Mouse (Mus musculus): ENCODE measurements around the gene Usp21. TPM values are rescaled to one million over a fixed set of nuclear protein-coding genes. Genes with fewer than 3 reads are reported as not detected.
A peak's percentile ranks its signal among the peaks of the same experiment; 100 is the strongest.

The Usp21 gene
- total and polyA plus RNA-seq, 3 experiments = 10.0 to 66.4 TPM; not detected in 1

- TF ChIP-seq HCFC1 (IDR thresholded peaks at IDR 0.05; ENCODE audit: low read depth, low read length) (no peak), POLR2A (IDR thresholded peaks at IDR 0.05; ENCODE audit: control insufficient read depth in 1 of 2, insufficient read depth in 1 of 2, low read depth in 1 of 2, low read length in 2 of 2, poor library complexity in 1 of 2) (no peak)
These were observed 30.7 kb downstream of the Usp21 start (continued) for GRCm38 (mm10) chr1:171256937-171257548.

GRCm38 (mm10) chr1:171256095-171256818 is 31.5 kb downstream of the Usp21 start:
- no peaks in the 10 kb centered on the region for H3K9me3 ChIP-seq (replicated peaks; ENCODE audit: insufficient read depth, low read length)
- TF ChIP-seq SMC3 (IDR thresholded peaks at IDR 0.05; ENCODE audit: low read depth, low read length) = peak; percentile 23; the same call in 1 of the 2 replicates
- no peak for TF ChIP-seq POLR2AphosphoS5 (IDR thresholded peaks at IDR 0.05; ENCODE audit: borderline replicate concordance, low read depth, low read length)
- H3K4me3 ChIP-seq (ENCODE audit: control insufficient read depth in 1 of 2, insufficient read depth in 1 of 2, low read depth in 2 of 2, low read length in 2 of 2) = no peak overlapping the region
- no peaks in the 10 kb centered on the region for H3K36me3 ChIP-seq (ENCODE audit: control insufficient read depth in 1 of 2, insufficient read depth in 2 of 2, low read length in 2 of 2)
- no peaks in the 10 kb centered on the region for H3K79me2 ChIP-seq (ENCODE audit: control insufficient read depth, insufficient read depth, low read length, poor library complexity)
- H3K4me1 ChIP-seq (ENCODE audit: control insufficient read depth in 1 of 2, insufficient read depth in 2 of 2, low read length in 2 of 2) = no peaks in the 10 kb centered on the region
- H3K27ac ChIP-seq (ENCODE audit: control insufficient read depth, low read depth, low read length) = no peak overlapping the region
- H3K27me3 ChIP-seq (ENCODE audit: control insufficient read depth in 1 of 2, insufficient read depth in 2 of 2, low read length in 2 of 2) = peaks cover 0 to 5% of the 10 kb centered on the region in 2 experiments; a peak in 3 of 4 replicates
- DNase-seq (ENCODE audit: low read depth, low spot score) = no peak
- H3K9ac ChIP-seq (ENCODE audit: control insufficient read depth, low read depth, low read length, poor library complexity, severe bottlenecking) = no peak overlapping the region

DNA sequence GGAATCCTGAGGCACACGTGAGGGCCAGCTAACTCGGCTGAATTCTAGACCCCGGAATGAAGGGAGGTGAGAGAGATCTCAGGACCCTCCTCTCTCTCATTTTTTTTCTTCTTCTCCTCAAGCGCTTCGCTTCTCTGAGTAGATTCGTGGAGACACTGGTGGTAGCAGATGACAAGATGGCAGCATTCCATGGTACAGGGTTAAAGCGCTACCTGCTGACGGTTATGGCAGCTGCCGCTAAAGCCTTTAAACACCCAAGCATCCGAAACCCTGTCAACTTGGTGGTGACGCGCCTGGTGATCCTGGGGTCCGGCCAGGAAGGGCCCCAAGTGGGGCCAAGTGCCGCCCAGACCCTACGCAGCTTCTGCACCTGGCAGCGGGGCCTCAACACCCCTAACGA is 35.4 kb downstream of the Usp21 start:
- peaks cover 0 to 9% of the 10 kb centered on the region in 2 experiments; a peak in 2 of 4 replicates for H3K4me1 ChIP-seq (ENCODE audit: control insufficient read depth in 1 of 2, insufficient read depth in 2 of 2, low read length in 2 of 2)
- TF ChIP-seq KAT2A (conservative IDR thresholded peaks at IDR 0.05; ENCODE audit: low read depth, low read length) (no peak), SIN3A (IDR thresholded peaks at IDR 0.05; ENCODE audit: low read length) (no peak), ZNF384 (IDR thresholded peaks at IDR 0.05; ENCODE audit: low read depth, low read length) (no peak), ZMIZ1 (IDR thresholded peaks at IDR 0.05; ENCODE audit: low read depth, low read length) (no peak), USF1 (IDR thresholded peaks at IDR 0.05; ENCODE audit: low read depth, low read length) (no peak), UBTF (IDR thresholded peaks at IDR 0.05; ENCODE audit: borderline replicate concordance, insufficient read depth, low read depth, low read length) (no peak), SMC3 (IDR thresholded peaks at IDR 0.05; ENCODE audit: low read depth, low read length) (no peak), CHD2 (IDR thresholded peaks at IDR 0.05; ENCODE audit: low read length) (no peak), GABPA (IDR thresholded peaks at IDR 0.05; ENCODE audit: low read depth, low read length) (no peak), MYB (IDR thresholded peaks at IDR 0.05; ENCODE audit: low read depth, low read length) (no peak), GATA1 (IDR thresholded peaks at IDR 0.05; ENCODE audit: low read depth, low read length) (no peak), CTCF (IDR thresholded peaks at IDR 0.05 in 2 of 3, conservative IDR thresholded peaks at IDR 0.05 in 1 of 3; ENCODE audit: control insufficient read depth in 1 of 3, insufficient read depth in 1 of 3, low read depth in 2 of 3, low read length in 3 of 3, poor library complexity in 1 of 3, severe bottlenecking in 1 of 3) (no peak), ETS1 (IDR thresholded peaks at IDR 0.05; ENCODE audit: low read depth, low read length) (no peak), POLR2AphosphoS2 (IDR thresholded peaks at IDR 0.05; ENCODE audit: low read length) (no peak), RCOR1 (IDR thresholded peaks at IDR 0.05; ENCODE audit: low read depth, low read length) (no peak)
- H3K27me3 ChIP-seq (ENCODE audit: control insufficient read depth in 1 of 2, insufficient read depth in 2 of 2, low read length in 2 of 2) = peaks cover 0 to 3% of the 10 kb centered on the region in 2 experiments; a peak in 1 of 4 replicates
- H3K4me3 ChIP-seq (ENCODE audit: control insufficient read depth in 1 of 2, insufficient read depth in 1 of 2, low read depth in 2 of 2, low read length in 2 of 2) = no peak overlapping the region
- H3K9ac ChIP-seq (ENCODE audit: control insufficient read depth, low read depth, low read length, poor library complexity, severe bottlenecking) = no peak overlapping the region
- H3K9me3 ChIP-seq (replicated peaks; ENCODE audit: insufficient read depth, low read length) = no peaks in the 10 kb centered on the region
- H3K36me3 ChIP-seq (ENCODE audit: control insufficient read depth in 1 of 2, insufficient read depth in 2 of 2, low read length in 2 of 2) = no peaks in the 10 kb centered on the region
- H3K79me2 ChIP-seq (ENCODE audit: control insufficient read depth, insufficient read depth, low read length, poor library complexity) = no peaks in the 10 kb centered on the region
- no peak overlapping the region for H3K27ac ChIP-seq (ENCODE audit: control insufficient read depth, low read depth, low read length)
- no peak for DNase-seq (ENCODE audit: low read depth, low spot score)
